Mouse (Mus musculus): Measurements from ENCODE around the gene Zfp663.

- TF ChIP-seq CTCF (IDR thresholded peaks at IDR 0.05): peak; percentile 25
- TF ChIP-seq EP300 (IDR thresholded peaks at IDR 0.05): peak; percentile 98
Observed at GRCm38 (mm10) chr2:165317621-165318263, 50.8 kb downstream of the Zfp663 start.

Data from lung, postnatal 0 days (tissue).